Mouse (Mus musculus): Measurements from ENCODE around the gene Klhl22. TPM values are rescaled to one million over a fixed set of nuclear protein-coding genes. Genes with fewer than 3 reads are reported as not detected.

Gene Klhl22
- polyA plus RNA-seq, 1 experiment from 2014 or later: 47.5 TPM

- H3K4me3 ChIP-seq (ENCODE audit: low read depth, low read length): peak overlapping the region; percentile 71
- peaks cover 2% of the 10 kb centered on the region; the same call in 1 of the 2 replicates for H3K36me3 ChIP-seq (ENCODE audit: control insufficient read depth, insufficient read depth, low read length)
- H3K9me3 ChIP-seq (ENCODE audit: control insufficient read depth, low read length): no peaks in the 10 kb centered on the region
- peak overlapping the region; percentile 4 for H3K9ac ChIP-seq (ENCODE audit: low read depth, low read length)
- WGBS: 14% methylated on average over 1 of the region's 1 CpGs
- H3K4me2 ChIP-seq: peak overlapping the region; percentile 97
- no peaks in the 10 kb centered on the region for H3K27me3 ChIP-seq (replicated peaks; ENCODE audit: control insufficient read depth, insufficient read depth, low read length)
- peaks cover 33% of the 10 kb centered on the region for H3K4me1 ChIP-seq (replicated peaks; ENCODE audit: control insufficient read depth, insufficient read depth, low read length)
- ATAC-seq (replicated peaks; ENCODE audit: low FRiP score): peak; percentile 73
- peak overlapping the region; percentile 82 for H3K27ac ChIP-seq (ENCODE audit: low read depth, low read length)
- DNase-seq (ENCODE audit: low spot score): peak; percentile 44
Observed at GRCm38 (mm10) chr16:17761074-17761473, 1.7 kb downstream of the Klhl22 start.

- no peak overlapping the region; the same call in 1 of the 2 replicates for H3K27ac ChIP-seq (ENCODE audit: low read depth, low read length)
- 0 out of 2 replicates have a peak overlapping the region, but pooled peaks have one; percentile 36 for H3K4me2 ChIP-seq
Observed at GRCm38 (mm10) chr16:17764108-17764511, 4.7 kb downstream of the Klhl22 start.

GRCm38 (mm10) chr16:17768834-17769233 lies 9.4 kb downstream of the Klhl22 start:
- no peak overlapping the region for H3K4me2 ChIP-seq
- H3K9ac ChIP-seq (ENCODE audit: low read depth, low read length): no peak overlapping the region
- no peak overlapping the region for H3K4me3 ChIP-seq (ENCODE audit: low read depth, low read length)
- whole genome bisulfite sequencing: 77% methylated on average over 7 of the region's 7 CpGs
- H3K27me3 ChIP-seq (replicated peaks; ENCODE audit: control insufficient read depth, insufficient read depth, low read length): no peaks in the 10 kb centered on the region
- DNase-seq (ENCODE audit: low spot score) (no peak), ATAC-seq (replicated peaks; ENCODE audit: low FRiP score) (no peak)
- peaks cover 20% of the 10 kb centered on the region; the same call in 1 of the 2 replicates for H3K36me3 ChIP-seq (ENCODE audit: control insufficient read depth, insufficient read depth, low read length)
- H3K4me1 ChIP-seq (replicated peaks; ENCODE audit: control insufficient read depth, insufficient read depth, low read length): peaks cover 5% of the 10 kb centered on the region; the same call in 1 of the 2 replicates
- no peaks in the 10 kb centered on the region for H3K9me3 ChIP-seq (ENCODE audit: control insufficient read depth, low read length)
- no peak overlapping the region for H3K27ac ChIP-seq (ENCODE audit: low read depth, low read length)

More at GRCm38 (mm10) chr16:17764108-17764511, 4.7 kb downstream of the Klhl22 start:
- ATAC-seq (replicated peaks; ENCODE audit: low FRiP score) (peak; percentile 28), DNase-seq (ENCODE audit: low spot score) (no peak)
- H3K36me3 ChIP-seq (ENCODE audit: control insufficient read depth, insufficient read depth, low read length): peaks cover 3% of the 10 kb centered on the region; the same call in 1 of the 2 replicates
- no peak overlapping the region for H3K4me3 ChIP-seq (ENCODE audit: low read depth, low read length)
- H3K27me3 ChIP-seq (replicated peaks; ENCODE audit: control insufficient read depth, insufficient read depth, low read length): no peaks in the 10 kb centered on the region
- 57% methylated on average over 4 of the region's 4 CpGs for WGBS
- H3K9ac ChIP-seq (ENCODE audit: low read depth, low read length): no peak overlapping the region
- peaks cover 30% of the 10 kb centered on the region for H3K4me1 ChIP-seq (replicated peaks; ENCODE audit: control insufficient read depth, insufficient read depth, low read length)
- H3K9me3 ChIP-seq (ENCODE audit: control insufficient read depth, low read length): no peaks in the 10 kb centered on the region

- no peaks in the 10 kb centered on the region for H3K27me3 ChIP-seq (replicated peaks; ENCODE audit: control insufficient read depth, insufficient read depth, low read length)
- H3K4me1 ChIP-seq (replicated peaks; ENCODE audit: control insufficient read depth, insufficient read depth, low read length): no peaks in the 10 kb centered on the region
- H3K9ac ChIP-seq (ENCODE audit: low read depth, low read length): no peak overlapping the region
- no peaks in the 10 kb centered on the region for H3K9me3 ChIP-seq (ENCODE audit: control insufficient read depth, low read length)
- no peak for DNase-seq (ENCODE audit: low spot score)
- 77% methylated on average over 4 of the region's 4 CpGs for WGBS
- H3K4me2 ChIP-seq: no peak overlapping the region
- H3K27ac ChIP-seq (ENCODE audit: low read depth, low read length): no peak overlapping the region
- H3K36me3 ChIP-seq (ENCODE audit: control insufficient read depth, insufficient read depth, low read length): peaks cover 20% of the 10 kb centered on the region; the same call in 1 of the 2 replicates
- ATAC-seq (replicated peaks; ENCODE audit: low FRiP score): no peak
- no peak overlapping the region for H3K4me3 ChIP-seq (ENCODE audit: low read depth, low read length)
Observed at GRCm38 (mm10) chr16:17771117-17771865, 11.9 kb downstream of the Klhl22 start.

- H3K9ac ChIP-seq (ENCODE audit: low read depth, low read length): no peak overlapping the region
- H3K9me3 ChIP-seq (ENCODE audit: control insufficient read depth, low read length): no peaks in the 10 kb centered on the region
- DNase-seq (ENCODE audit: low spot score): no peak
- no peak overlapping the region for H3K4me2 ChIP-seq
- H3K27me3 ChIP-seq (replicated peaks; ENCODE audit: control insufficient read depth, insufficient read depth, low read length): no peaks in the 10 kb centered on the region
- no peak overlapping the region for H3K27ac ChIP-seq (ENCODE audit: low read depth, low read length)
- ATAC-seq (replicated peaks; ENCODE audit: low FRiP score): no peak
- no peaks in the 10 kb centered on the region for H3K4me1 ChIP-seq (replicated peaks; ENCODE audit: control insufficient read depth, insufficient read depth, low read length)
- 67% methylated on average over 11 of the region's 11 CpGs for WGBS
- peaks cover 24% of the 10 kb centered on the region for H3K36me3 ChIP-seq (ENCODE audit: control insufficient read depth, insufficient read depth, low read length)
- H3K4me3 ChIP-seq (ENCODE audit: low read depth, low read length): no peak overlapping the region
Observed at GRCm38 (mm10) chr16:17776828-17777227, 17.4 kb downstream of the Klhl22 start.

- ATAC-seq (replicated peaks; ENCODE audit: low FRiP score) (no peak), DNase-seq (ENCODE audit: low spot score) (no peak)
- WGBS: 61% methylated on average over 4 of the region's 4 CpGs
- H3K27ac ChIP-seq (ENCODE audit: low read depth, low read length): no peak overlapping the region
- H3K9me3 ChIP-seq (ENCODE audit: control insufficient read depth, low read length): no peaks in the 10 kb centered on the region
- no peak overlapping the region for H3K9ac ChIP-seq (ENCODE audit: low read depth, low read length)
- no peaks in the 10 kb centered on the region for H3K27me3 ChIP-seq (replicated peaks; ENCODE audit: control insufficient read depth, insufficient read depth, low read length)
- peaks cover 16% of the 10 kb centered on the region for H3K36me3 ChIP-seq (ENCODE audit: control insufficient read depth, insufficient read depth, low read length)
- H3K4me2 ChIP-seq: no peak overlapping the region
- H3K4me3 ChIP-seq (ENCODE audit: low read depth, low read length): no peak overlapping the region
- H3K4me1 ChIP-seq (replicated peaks; ENCODE audit: control insufficient read depth, insufficient read depth, low read length): no peaks in the 10 kb centered on the region
Observed at GRCm38 (mm10) chr16:17778223-17778622, 18.8 kb downstream of the Klhl22 start.

GRCm38 (mm10) chr16:17779692-17780091 lies 20.3 kb downstream of the Klhl22 start:
- Histone ChIP-seq H3K27ac (ENCODE audit: low read depth, low read length) (no peak overlapping the region), H3K9ac (ENCODE audit: low read depth, low read length) (no peak overlapping the region), H3K4me1 (replicated peaks; ENCODE audit: control insufficient read depth, insufficient read depth, low read length) (no peaks in the 10 kb centered on the region), H3K4me2 (no peak overlapping the region), H3K27me3 (replicated peaks; ENCODE audit: control insufficient read depth, insufficient read depth, low read length) (no peaks in the 10 kb centered on the region), H3K4me3 (ENCODE audit: low read depth, low read length) (no peak overlapping the region), H3K9me3 (ENCODE audit: control insufficient read depth, low read length) (no peaks in the 10 kb centered on the region), H3K36me3 (ENCODE audit: control insufficient read depth, insufficient read depth, low read length) (peaks cover 16% of the 10 kb centered on the region)
- ATAC-seq (replicated peaks; ENCODE audit: low FRiP score) (no peak), DNase-seq (ENCODE audit: low spot score) (no peak)
- 81% methylated on average over 1 of the region's 1 CpGs for WGBS

- Histone ChIP-seq H3K4me3 (ENCODE audit: low read depth, low read length) (no peak overlapping the region), H3K27me3 (replicated peaks; ENCODE audit: control insufficient read depth, insufficient read depth, low read length) (no peaks in the 10 kb centered on the region), H3K9ac (ENCODE audit: low read depth, low read length) (no peak overlapping the region), H3K36me3 (ENCODE audit: control insufficient read depth, insufficient read depth, low read length) (peaks cover 12% of the 10 kb centered on the region; the same call in 1 of the 2 replicates), H3K27ac (ENCODE audit: low read depth, low read length) (no peak overlapping the region), H3K4me1 (replicated peaks; ENCODE audit: control insufficient read depth, insufficient read depth, low read length) (no peaks in the 10 kb centered on the region), H3K4me2 (no peak overlapping the region), H3K9me3 (ENCODE audit: control insufficient read depth, low read length) (no peaks in the 10 kb centered on the region)
- no peak for ATAC-seq (replicated peaks; ENCODE audit: low FRiP score)
- 65% methylated on average over 3 of the region's 3 CpGs for WGBS
- DNase-seq (ENCODE audit: low spot score): no peak
Observed at GRCm38 (mm10) chr16:17785337-17785736, 25.9 kb downstream of the Klhl22 start.

GRCm38 (mm10) chr16:17792728-17793127 lies 33.3 kb downstream of the Klhl22 start:
- peaks cover 18% of the 10 kb centered on the region for H3K36me3 ChIP-seq (ENCODE audit: control insufficient read depth, insufficient read depth, low read length)
- no peak overlapping the region for H3K27ac ChIP-seq (ENCODE audit: low read depth, low read length)
- DNase-seq (ENCODE audit: low spot score): no peak
- peaks cover 27% of the 10 kb centered on the region for H3K27me3 ChIP-seq (replicated peaks; ENCODE audit: control insufficient read depth, insufficient read depth, low read length)
- no peaks in the 10 kb centered on the region for H3K9me3 ChIP-seq (ENCODE audit: control insufficient read depth, low read length)
- 83% methylated on average over 3 of the region's 3 CpGs for WGBS
- H3K4me1 ChIP-seq (replicated peaks; ENCODE audit: control insufficient read depth, insufficient read depth, low read length): peaks cover 9% of the 10 kb centered on the region
- no peak overlapping the region for H3K4me3 ChIP-seq (ENCODE audit: low read depth, low read length)
- ATAC-seq (replicated peaks; ENCODE audit: low FRiP score): no peak
- no peak overlapping the region for H3K9ac ChIP-seq (ENCODE audit: low read depth, low read length)
- H3K4me2 ChIP-seq: no peak overlapping the region

Measured in liver, embryonic 11.5 days (tissue).